28 mouse cellular contexts compared by ENCODE assay signal in the genomic region with DNA sequence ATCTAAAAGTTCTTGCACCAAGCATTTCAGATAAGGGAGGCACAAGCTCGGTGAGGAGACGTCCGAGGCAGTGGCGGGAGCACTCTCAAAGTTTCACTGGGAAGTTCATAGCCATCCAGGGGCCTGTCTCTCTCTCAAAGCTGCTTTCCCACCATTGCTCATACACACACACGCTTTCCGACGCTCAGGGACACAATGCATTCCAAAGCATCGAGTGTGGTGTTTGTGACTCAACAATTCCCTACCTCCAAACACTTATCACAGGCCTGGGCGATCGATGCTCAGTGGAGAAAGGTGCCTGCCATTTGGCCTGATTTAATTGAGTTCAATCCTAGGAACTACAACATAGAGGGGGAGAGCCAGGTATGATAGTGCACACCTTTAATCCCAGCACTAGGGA. TPM values are rescaled to one million over a fixed set of nuclear protein-coding genes. Genes with fewer than 3 reads are reported as not detected.
"Had no signal": no experiment of that assay in that cellular context is flagged by ENCODE, and none has a peak within 500 bp of the region (broad histone marks: within the 10 kb centered on the region; RNA-seq: fewer than 3 reads in every experiment).

No protein-coding gene starts in this region.

- H3K9me3 ChIP-seq: heart, embryonic 13.5 days; heart, embryonic 15.5 days; hindbrain, embryonic 13.5 days; hindbrain, embryonic 15.5 days; limb, embryonic 13.5 days; limb, embryonic 15.5 days; liver, embryonic 12.5 days had no signal

- H3K4me2 ChIP-seq: heart, embryonic 11.5 days; heart, embryonic 13.5 days; heart, embryonic 15.5 days; hindbrain, embryonic 13.5 days; hindbrain, embryonic 15.5 days; limb, embryonic 13.5 days; limb, embryonic 15.5 days; liver, embryonic 12.5 days had no signal

- H3K4me1 ChIP-seq: heart, embryonic 13.5 days; heart, embryonic 15.5 days; hindbrain, embryonic 13.5 days; hindbrain, embryonic 15.5 days; limb, embryonic 15.5 days had no signal

- H3K9ac ChIP-seq: heart, embryonic 13.5 days; heart, embryonic 15.5 days; hindbrain, embryonic 13.5 days; hindbrain, embryonic 15.5 days; limb, embryonic 13.5 days; limb, embryonic 15.5 days; liver, embryonic 12.5 days had no signal

- ATAC-seq: hindbrain, postnatal 0 days; intestine, embryonic 16.5 days; liver, embryonic 12.5 days had no signal

- H3K27ac ChIP-seq: heart, adult 2 months; heart, embryonic 13.5 days; heart, embryonic 15.5 days; hindbrain, embryonic 13.5 days; hindbrain, embryonic 15.5 days; hindbrain, postnatal 0 days; layer of hippocampus, adult 2 months; limb, embryonic 13.5 days; limb, embryonic 15.5 days; liver, embryonic 12.5 days had no signal

- H3K27me3 ChIP-seq: heart, embryonic 13.5 days; heart, embryonic 15.5 days; hindbrain, embryonic 13.5 days; hindbrain, embryonic 15.5 days; limb, embryonic 13.5 days; limb, embryonic 15.5 days; liver, embryonic 12.5 days had no signal

- H3K4me3 ChIP-seq: heart, adult 2 months; heart, embryonic 13.5 days; heart, embryonic 15.5 days; hindbrain, embryonic 13.5 days; hindbrain, embryonic 15.5 days; layer of hippocampus, adult 2 months; limb, embryonic 13.5 days; limb, embryonic 15.5 days; liver, embryonic 12.5 days had no signal

- DNase-seq: gastrocnemius, postnatal 14 days; gastrocnemius, postnatal 36 days; heart, adult 11 months; heart, adult 2 months; heart, postnatal 14 days; heart, postnatal 36 days; kidney, adult 11 months; kidney, adult 8-10 months; kidney, postnatal 10 days; kidney, postnatal 25 days; kidney, postnatal 4 days; layer of hippocampus, postnatal 36 days; left cerebral cortex, postnatal 4 days had no signal

- H3K36me3 ChIP-seq: heart, embryonic 13.5 days; heart, embryonic 15.5 days; hindbrain, embryonic 13.5 days; hindbrain, embryonic 15.5 days; limb, embryonic 13.5 days; limb, embryonic 15.5 days; liver, embryonic 12.5 days had no signal

RNA-seq across cellular contexts. Expression of gene Tmem213, which starts 14.4 kb away (rescaled TPM):
- polyA plus RNA-seq: heart, adult 2 months; heart, embryonic 11.5 days; heart, embryonic 13.5 days; heart, postnatal 0 days; hindbrain, embryonic 11.5 days; hindbrain, embryonic 13.5 days; hindbrain, embryonic 15.5 days; hindbrain, postnatal 0 days; intestine, embryonic 16.5 days; limb, embryonic 11.5 days; liver, adult 2 months; liver, embryonic 12.5 days had no signal

RNA-seq across cellular contexts. Expression of gene Atp6v0a4, which starts 29.7 kb away (rescaled TPM):
- polyA plus RNA-seq: hindbrain, embryonic 11.5 days; limb, embryonic 11.5 days had no signal

RNA-seq across cellular contexts. Expression of gene Svopl, which starts 47.9 kb away (rescaled TPM):
- polyA plus RNA-seq: liver, adult 2 months had no signal
